Mouse (Mus musculus): Measurements from ENCODE around the gene Smurf1. TPM values are rescaled to one million over a fixed set of nuclear protein-coding genes. Genes with fewer than 3 reads are reported as not detected.

Gene Smurf1
- polyA plus RNA-seq, 1 experiment from 2014 or later = 2.0 TPM

GRCm38 (mm10) chr5:144937304-144937703 is 28.3 kb downstream of the Smurf1 start:
- Histone ChIP-seq H3K4me2 (no peak overlapping the region), H3K27ac (replicated peaks) (no peak overlapping the region), H3K4me3 (replicated peaks) (no peak overlapping the region), H3K9ac (no peak overlapping the region), H3K36me3 (replicated peaks) (no peaks in the 10 kb centered on the region), H3K4me1 (replicated peaks) (peaks cover 3% of the 10 kb centered on the region; the same call in 1 of the 2 replicates), H3K27me3 (no peaks in the 10 kb centered on the region), H3K9me3 (replicated peaks) (no peaks in the 10 kb centered on the region)
- 27% methylated on average over 2 of the region's 2 CpGs for WGBS (ENCODE audit: insufficient replicate concordance)
- ATAC-seq (ENCODE audit: insufficient read depth) = no peak

- ATAC-seq (ENCODE audit: insufficient read depth) = no peak
Measured at GRCm38 (mm10) chr5:144933486-144933885, 32.2 kb downstream of the Smurf1 start.

GRCm38 (mm10) chr5:144931841-144932240 is 33.8 kb downstream of the Smurf1 start:
- H3K36me3 ChIP-seq (replicated peaks) = no peaks in the 10 kb centered on the region
- H3K27ac ChIP-seq (replicated peaks) = no peak overlapping the region
- H3K4me2 ChIP-seq = no peak overlapping the region
- H3K4me1 ChIP-seq (replicated peaks) = peaks cover 3% of the 10 kb centered on the region; the same call in 1 of the 2 replicates
- no peaks in the 10 kb centered on the region for H3K9me3 ChIP-seq (replicated peaks)
- 65% methylated on average over 5 of the region's 5 CpGs for WGBS (ENCODE audit: insufficient replicate concordance)
- H3K4me3 ChIP-seq (replicated peaks) = no peak overlapping the region
- H3K27me3 ChIP-seq = no peaks in the 10 kb centered on the region
- no peak overlapping the region for H3K9ac ChIP-seq
- no peak for ATAC-seq (ENCODE audit: insufficient read depth)

More at GRCm38 (mm10) chr5:144933486-144933885, 32.2 kb downstream of the Smurf1 start:
- 45% methylated on average over 4 of the region's 4 CpGs for WGBS (ENCODE audit: insufficient replicate concordance)
- Histone ChIP-seq H3K9me3 (replicated peaks) (no peaks in the 10 kb centered on the region), H3K9ac (no peak overlapping the region), H3K4me2 (no peak overlapping the region), H3K27ac (replicated peaks) (no peak overlapping the region), H3K4me3 (replicated peaks) (no peak overlapping the region), H3K27me3 (no peaks in the 10 kb centered on the region), H3K36me3 (replicated peaks) (no peaks in the 10 kb centered on the region), H3K4me1 (replicated peaks) (peaks cover 3% of the 10 kb centered on the region; the same call in 1 of the 2 replicates)

GRCm38 (mm10) chr5:144928856-144929713 is 36.6 kb downstream of the Smurf1 start:
- no peak overlapping the region for H3K9ac ChIP-seq
- H3K27me3 ChIP-seq = no peaks in the 10 kb centered on the region
- WGBS (ENCODE audit: insufficient replicate concordance) = 57% methylated on average over 11 of the region's 11 CpGs
- no peak for ATAC-seq (ENCODE audit: insufficient read depth)
- peaks cover 3% of the 10 kb centered on the region; the same call in 1 of the 2 replicates for H3K4me1 ChIP-seq (replicated peaks)
- no peaks in the 10 kb centered on the region for H3K36me3 ChIP-seq (replicated peaks)
- H3K27ac ChIP-seq (replicated peaks) = no peak overlapping the region
- no peak overlapping the region for H3K4me3 ChIP-seq (replicated peaks)
- H3K4me2 ChIP-seq = no peak overlapping the region
- no peaks in the 10 kb centered on the region for H3K9me3 ChIP-seq (replicated peaks)

- no peak overlapping the region for H3K9ac ChIP-seq
- H3K27ac ChIP-seq (replicated peaks) = no peak overlapping the region
- H3K9me3 ChIP-seq (replicated peaks) = no peaks in the 10 kb centered on the region
- H3K36me3 ChIP-seq (replicated peaks) = no peaks in the 10 kb centered on the region
- no peaks in the 10 kb centered on the region for H3K27me3 ChIP-seq
- H3K4me2 ChIP-seq = no peak overlapping the region
- no peak for ATAC-seq (ENCODE audit: insufficient read depth)
- WGBS (ENCODE audit: insufficient replicate concordance) = 67% methylated on average over 2 of the region's 2 CpGs
- no peaks in the 10 kb centered on the region for H3K4me1 ChIP-seq (replicated peaks)
- H3K4me3 ChIP-seq (replicated peaks) = no peak overlapping the region
Measured at GRCm38 (mm10) chr5:144926275-144926674, 39.4 kb downstream of the Smurf1 start.

- no peaks in the 10 kb centered on the region for H3K4me1 ChIP-seq (replicated peaks)
Measured at GRCm38 (mm10) chr5:144923351-144923750, 42.3 kb downstream of the Smurf1 start.

GRCm38 (mm10) chr5:144919790-144920189 is 45.9 kb downstream of the Smurf1 start:
- H3K27ac ChIP-seq (replicated peaks) = no peak overlapping the region
- no peak for ATAC-seq (ENCODE audit: insufficient read depth)
- H3K9ac ChIP-seq = no peak overlapping the region
- no peak overlapping the region for H3K4me3 ChIP-seq (replicated peaks)
- H3K4me2 ChIP-seq = no peak overlapping the region
- no peaks in the 10 kb centered on the region for H3K27me3 ChIP-seq
- H3K9me3 ChIP-seq (replicated peaks) = no peaks in the 10 kb centered on the region
- no peaks in the 10 kb centered on the region for H3K36me3 ChIP-seq (replicated peaks)
- H3K4me1 ChIP-seq (replicated peaks) = no peaks in the 10 kb centered on the region
- WGBS (ENCODE audit: insufficient replicate concordance) = 68% methylated on average over 8 of the region's 8 CpGs

More at GRCm38 (mm10) chr5:144923351-144923750, 42.3 kb downstream of the Smurf1 start:
- Histone ChIP-seq H3K9me3 (replicated peaks) (no peaks in the 10 kb centered on the region), H3K36me3 (replicated peaks) (no peaks in the 10 kb centered on the region), H3K4me3 (replicated peaks) (no peak overlapping the region), H3K4me2 (no peak overlapping the region), H3K27ac (replicated peaks) (no peak overlapping the region), H3K9ac (no peak overlapping the region), H3K27me3 (no peaks in the 10 kb centered on the region)
- WGBS (ENCODE audit: insufficient replicate concordance) = 48% methylated on average over 6 of the region's 6 CpGs
- ATAC-seq (ENCODE audit: insufficient read depth) = no peak

- no peak overlapping the region for H3K4me2 ChIP-seq
- no peaks in the 10 kb centered on the region for H3K36me3 ChIP-seq (replicated peaks)
- 0 out of 2 replicates have a peak, but pooled peaks cover 5% of the 10 kb centered on the region for H3K4me1 ChIP-seq (replicated peaks)
- 73% methylated on average over 9 of the region's 9 CpGs for WGBS (ENCODE audit: insufficient replicate concordance)
- no peak overlapping the region for H3K4me3 ChIP-seq (replicated peaks)
- no peak overlapping the region for H3K9ac ChIP-seq
- ATAC-seq (ENCODE audit: insufficient read depth) = no peak
- H3K9me3 ChIP-seq (replicated peaks) = no peaks in the 10 kb centered on the region
- no peaks in the 10 kb centered on the region for H3K27me3 ChIP-seq
- no peak overlapping the region for H3K27ac ChIP-seq (replicated peaks)
Measured at GRCm38 (mm10) chr5:144919194-144919593, 46.5 kb downstream of the Smurf1 start.

- Histone ChIP-seq H3K4me2 (no peak overlapping the region), H3K9me3 (replicated peaks) (no peaks in the 10 kb centered on the region), H3K36me3 (replicated peaks) (no peaks in the 10 kb centered on the region), H3K9ac (no peak overlapping the region), H3K27me3 (no peaks in the 10 kb centered on the region), H3K4me1 (replicated peaks) (0 out of 2 replicates have a peak, but pooled peaks cover 5% of the 10 kb centered on the region), H3K4me3 (replicated peaks) (no peak overlapping the region), H3K27ac (replicated peaks) (no peak overlapping the region)
- WGBS (ENCODE audit: insufficient replicate concordance) = 74% methylated on average over 8 of the region's 8 CpGs
- no peak for ATAC-seq (ENCODE audit: insufficient read depth)
Measured at GRCm38 (mm10) chr5:144918204-144918603, 47.4 kb downstream of the Smurf1 start.

- ATAC-seq (ENCODE audit: insufficient read depth) = no peak
- Histone ChIP-seq H3K9me3 (replicated peaks) (no peaks in the 10 kb centered on the region), H3K4me1 (replicated peaks) (0 out of 2 replicates have a peak, but pooled peaks cover 5% of the 10 kb centered on the region), H3K9ac (no peak overlapping the region), H3K36me3 (replicated peaks) (no peaks in the 10 kb centered on the region), H3K27ac (replicated peaks) (no peak overlapping the region), H3K27me3 (no peaks in the 10 kb centered on the region), H3K4me3 (replicated peaks) (no peak overlapping the region), H3K4me2 (no peak overlapping the region)
- WGBS (ENCODE audit: insufficient replicate concordance) = 73% methylated on average over 6 of the region's 6 CpGs
Measured at GRCm38 (mm10) chr5:144917172-144917571, 48.5 kb downstream of the Smurf1 start.

- no peak overlapping the region for H3K4me2 ChIP-seq
- no peaks in the 10 kb centered on the region for H3K9me3 ChIP-seq (replicated peaks)
- no peaks in the 10 kb centered on the region for H3K36me3 ChIP-seq (replicated peaks)
- 0 out of 2 replicates have a peak, but pooled peaks cover 5% of the 10 kb centered on the region for H3K4me1 ChIP-seq (replicated peaks)
- no peak overlapping the region for H3K27ac ChIP-seq (replicated peaks)
- WGBS (ENCODE audit: insufficient replicate concordance) = 55% methylated on average over 5 of the region's 5 CpGs
- no peaks in the 10 kb centered on the region for H3K27me3 ChIP-seq
- H3K9ac ChIP-seq = no peak overlapping the region
- ATAC-seq (ENCODE audit: insufficient read depth) = no peak
- no peak overlapping the region for H3K4me3 ChIP-seq (replicated peaks)
Measured at GRCm38 (mm10) chr5:144915828-144916227, 49.8 kb downstream of the Smurf1 start.
